Mouse (Mus musculus) thymus, adult 2 months (tissue): ENCODE measurements around the gene Peak1.

Experiments
- CTCF ChIP-seq: fragments of 200-500 bp; IDR thresholded peaks from 2 replicates; pipeline ENCODE4 v1.5.1; 2012; ENCODE audit warnings: mild to moderate bottlenecking, control low read depth, low read length, moderate library complexity, borderline replicate concordance; ENCODE audit not compliant: control insufficient read depth, poor library complexity, insufficient read depth; ENCODE audit errors: extremely low read depth
- POLR2A ChIP-seq: fragments of 200-500 bp; IDR thresholded peaks from 2 replicates; pipeline ENCODE4 v1.6.1; 2012; ENCODE audit warnings: mild to moderate bottlenecking, low read length, control low read depth, moderate library complexity; ENCODE audit not compliant: control insufficient read depth, poor library complexity, insufficient read depth; ENCODE audit errors: extremely low read depth

DNA sequence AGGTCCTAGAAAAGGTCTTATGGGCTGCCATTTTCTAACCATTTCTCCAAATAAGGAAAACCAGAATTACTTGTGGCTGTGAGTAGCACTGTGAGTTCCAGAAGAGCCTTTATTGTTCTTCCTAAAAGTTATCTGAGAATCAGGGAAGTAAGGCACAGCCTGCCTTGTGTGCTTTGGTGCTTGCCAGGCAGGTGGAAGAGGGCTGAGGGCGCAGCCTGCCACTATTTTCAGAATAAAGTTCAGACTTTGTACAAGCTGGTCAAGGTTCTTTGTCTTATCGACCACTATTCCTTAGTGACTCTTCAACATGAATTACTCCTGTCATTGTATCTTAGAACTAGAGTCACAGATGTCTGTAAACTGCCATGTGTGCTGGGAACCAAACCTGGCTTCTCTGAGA, 184.6 kb downstream of the Peak1 start:
- no peak for TF ChIP-seq CTCF
- no peak for TF ChIP-seq POLR2A
